Mouse (Mus musculus) neural tube, embryonic 11.5 days (tissue): ENCODE results near the gene Zcchc8. TPM values are rescaled to one million over a fixed set of nuclear protein-coding genes. Genes with fewer than 3 reads are reported as not detected.
"Not testable (repeated sequence)": the region's sequence is repeated elsewhere in the genome, so short reads cannot be mapped to it uniquely, and the experiment has no call there.

Experiments
- ATAC-seq: fragments of 200-750 bp; cut with Nextera tagmentation; 2 replicates; pipeline ENCODE4 v1.8.0; 2017; ENCODE audit warnings: moderate number of reproducible peaks, mild to moderate bottlenecking, moderate TSS enrichment, moderate library complexity; ENCODE audit not compliant: insufficient read depth, low FRiP score, low TSS enrichment
- DNase-seq: peaks from one replicate; pipeline ENCODE4 v3.0.0-alpha.2; 2015; ENCODE audit warnings: low spot score
- H3K27ac ChIP-seq: fragments of 300-500 bp; sonication (generic); 2 replicates; pipeline ENCODE4 v1.5.1; 2014; ENCODE audit warnings: low read depth, mild to moderate bottlenecking, low read length
- H3K27me3 ChIP-seq: fragments of 300-500 bp; sonication (generic); 2 replicates; pipeline ENCODE4 v1.6.1; 2014; ENCODE audit warnings: mild to moderate bottlenecking, low read length, mixed read lengths; ENCODE audit not compliant: control insufficient read depth, insufficient read depth
- H3K36me3 ChIP-seq: fragments of 300-500 bp; sonication (generic); 2 replicates; pipeline ENCODE4 v1.6.1; 2014; ENCODE audit warnings: mild to moderate bottlenecking, low read length, moderate library complexity, mixed read lengths; ENCODE audit not compliant: control insufficient read depth, insufficient read depth
- H3K4me1 ChIP-seq: fragments of 300-500 bp; sonication (generic); 2 replicates; pipeline ENCODE4 v1.6.1; 2014; ENCODE audit warnings: low read length, mixed read lengths; ENCODE audit not compliant: control insufficient read depth, insufficient read depth
- H3K4me2 ChIP-seq: fragments of 300-500 bp; sonication (generic); 2 replicates; pipeline ENCODE4 v1.6.1; 2014; ENCODE audit warnings: low read depth, mild to moderate bottlenecking, moderate library complexity
- H3K4me3 ChIP-seq: fragments of 300-500 bp; sonication (generic); 2 replicates; pipeline ENCODE4 v1.5.1; 2014; ENCODE audit warnings: low read depth, low read length
- H3K9ac ChIP-seq: fragments of 300-500 bp; sonication (generic); 2 replicates; pipeline ENCODE4 v1.6.1; 2014; ENCODE audit warnings: mild to moderate bottlenecking, low read length
- H3K9me3 ChIP-seq: fragments of 300-500 bp; sonication (generic); 2 replicates; pipeline ENCODE4 v1.6.1; 2016; ENCODE audit warnings: low read length; ENCODE audit not compliant: control insufficient read depth
- WGBS: fragments of 180-500 bp; shearing (Covaris S2); extraction: QIAGEN DNeasy Blood & Tissue Kit; methylation state at CpG from one replicate; pipeline ENCODE4 v1.1.7; 2014; 5-methylcytosine and 5-hydroxymethylcytosine counted together
- polyA plus RNA-seq: library from polyadenylated mRNA; unstranded; fragments of >200 nt; fragmentation: Nextera tagmentation; extraction: Ambion mirVana; gene quantifications from 2 replicates; pipeline ENCODE4 v1.2.1, GENCODE M21; 2014

Gene Zcchc8
- polyA plus RNA-seq, result 71.3 and 80.5 TPM in 2 replicates

GRCm38 (mm10) chr5:123720328-123721311 is at the start of gene Zcchc8:
Gene Zcchc8 (minus strand): TSS chr5:123721100.
- under 1% methylated on average over 82 of the region's 83 CpGs for WGBS
- H3K4me1 ChIP-seq, result peaks cover 4% of the 10 kb centered on the region; the same call in 1 of the 2 replicates
- no peaks in the 10 kb centered on the region; the same call in 1 of the 2 replicates for H3K36me3 ChIP-seq
- DNase-seq (peak; percentile 96), ATAC-seq (peak; percentile 100)
- H3K9ac ChIP-seq, result peak within 1 kb of the TSS; percentile 90
- peak within 1 kb of the TSS; percentile 92 for H3K4me3 ChIP-seq
- H3K27me3 ChIP-seq, result no peaks in the 10 kb centered on the region
- H3K27ac ChIP-seq, result peak within 1 kb of the TSS; percentile 77
- no peaks in the 10 kb centered on the region for H3K9me3 ChIP-seq
- peak within 1 kb of the TSS; percentile 51 for H3K4me2 ChIP-seq

- not testable (repeated sequence) for H3K4me3 ChIP-seq, H3K9ac ChIP-seq, H3K4me1 ChIP-seq, H3K9me3 ChIP-seq, ATAC-seq, H3K27ac ChIP-seq, H3K27me3 ChIP-seq, DNase-seq, H3K4me2 ChIP-seq
- WGBS, result 92% methylated on average over 11 of the region's 11 CpGs
- peaks cover 17% of the 10 kb centered on the region for H3K36me3 ChIP-seq
Observed at GRCm38 (mm10) chr5:123766455-123766854, 45.6 kb upstream of the Zcchc8 start.

- no peak overlapping the region for H3K4me2 ChIP-seq
- H3K4me3 ChIP-seq, result no peak overlapping the region
- 93% methylated on average over 11 of the region's 11 CpGs for WGBS
- H3K36me3 ChIP-seq, result peaks cover 13% of the 10 kb centered on the region
- no peak overlapping the region for H3K9ac ChIP-seq
- H3K27me3 ChIP-seq, result no peaks in the 10 kb centered on the region
- no peak for ATAC-seq
- no peak overlapping the region for H3K27ac ChIP-seq
- DNase-seq, result no peak
- no peaks in the 10 kb centered on the region for H3K4me1 ChIP-seq
- no peaks in the 10 kb centered on the region for H3K9me3 ChIP-seq
Observed at GRCm38 (mm10) chr5:123765506-123765905, 44.6 kb upstream of the Zcchc8 start.

GRCm38 (mm10) chr5:123749065-123750064 is 28.5 kb upstream of the Zcchc8 start, which contains the start of the genes Rsrc2 and Kntc1:
Gene Rsrc2 (minus strand): TSS chr5:123749414.
Gene Kntc1 (plus strand): TSS chr5:123749716.
- Histone ChIP-seq H3K4me1 (peaks cover 16% of the 10 kb centered on the region), H3K4me2 (peak within 1 kb of the TSS; percentile 71), H3K4me3 (peak within 1 kb of the TSS; percentile 66), H3K27ac (peak within 1 kb of the TSS; percentile 74), H3K9me3 (no peaks in the 10 kb centered on the region), H3K36me3 (peaks cover 4% of the 10 kb centered on the region; the same call in 1 of the 2 replicates), H3K9ac (peak within 1 kb of the TSS; percentile 66), H3K27me3 (no peaks in the 10 kb centered on the region)
- DNase-seq (peak; percentile 99), ATAC-seq (peak; percentile 96)
- under 1% methylated on average over 62 of the region's 63 CpGs for WGBS

GRCm38 (mm10) chr5:123748339-123749064 is 27.6 kb upstream of the Zcchc8 start:
- under 1% methylated on average over 18 of the region's 18 CpGs for WGBS
- H3K9me3 ChIP-seq, result no peaks in the 10 kb centered on the region
- H3K36me3 ChIP-seq, result peaks cover 7% of the 10 kb centered on the region; the same call in 1 of the 2 replicates
- peak overlapping the region; percentile 66 for H3K9ac ChIP-seq
- H3K4me1 ChIP-seq, result peaks cover 16% of the 10 kb centered on the region
- DNase-seq (peak; percentile 12), ATAC-seq (no peak)
- peak overlapping the region; percentile 66 for H3K4me3 ChIP-seq
- H3K4me2 ChIP-seq, result peak overlapping the region; percentile 71
- H3K27me3 ChIP-seq, result no peaks in the 10 kb centered on the region
- peak overlapping the region; percentile 74 for H3K27ac ChIP-seq

GRCm38 (mm10) chr5:123747604-123748003 is 26.7 kb upstream of the Zcchc8 start:
- Histone ChIP-seq H3K4me3 (peak overlapping the region; percentile 66), H3K27me3 (no peaks in the 10 kb centered on the region), H3K4me1 (peaks cover 16% of the 10 kb centered on the region), H3K27ac (no peak overlapping the region), H3K9me3 (no peaks in the 10 kb centered on the region), H3K36me3 (peaks cover 10% of the 10 kb centered on the region), H3K4me2 (peak overlapping the region; percentile 71), H3K9ac (peak overlapping the region; percentile 42; the same call in 1 of the 2 replicates)
- DNase-seq (no peak), ATAC-seq (no peak)
- 49% methylated on average over 7 of the region's 7 CpGs for WGBS

- no peak overlapping the region for H3K9ac ChIP-seq
- H3K4me1 ChIP-seq, result peaks cover 16% of the 10 kb centered on the region
- no peaks in the 10 kb centered on the region for H3K9me3 ChIP-seq
- H3K4me3 ChIP-seq, result 0 out of 2 replicates have a peak overlapping the region, but pooled peaks have one; percentile 13
- ATAC-seq, result no peak
- H3K27me3 ChIP-seq, result no peaks in the 10 kb centered on the region
- peak overlapping the region; percentile 71; the same call in 1 of the 2 replicates for H3K4me2 ChIP-seq
- H3K36me3 ChIP-seq, result peaks cover 10% of the 10 kb centered on the region
- H3K27ac ChIP-seq, result no peak overlapping the region
- no peak for DNase-seq
Observed at GRCm38 (mm10) chr5:123746253-123746652, 25.4 kb upstream of the Zcchc8 start.
